Mouse (Mus musculus): Measurements from ENCODE around the gene Hivep3. TPM values are rescaled to one million over a fixed set of nuclear protein-coding genes. Genes with fewer than 3 reads are reported as not detected.

The Hivep3 gene
- polyA plus RNA-seq, 1 experiment from 2014 or later, result 17.1 TPM

DNA sequence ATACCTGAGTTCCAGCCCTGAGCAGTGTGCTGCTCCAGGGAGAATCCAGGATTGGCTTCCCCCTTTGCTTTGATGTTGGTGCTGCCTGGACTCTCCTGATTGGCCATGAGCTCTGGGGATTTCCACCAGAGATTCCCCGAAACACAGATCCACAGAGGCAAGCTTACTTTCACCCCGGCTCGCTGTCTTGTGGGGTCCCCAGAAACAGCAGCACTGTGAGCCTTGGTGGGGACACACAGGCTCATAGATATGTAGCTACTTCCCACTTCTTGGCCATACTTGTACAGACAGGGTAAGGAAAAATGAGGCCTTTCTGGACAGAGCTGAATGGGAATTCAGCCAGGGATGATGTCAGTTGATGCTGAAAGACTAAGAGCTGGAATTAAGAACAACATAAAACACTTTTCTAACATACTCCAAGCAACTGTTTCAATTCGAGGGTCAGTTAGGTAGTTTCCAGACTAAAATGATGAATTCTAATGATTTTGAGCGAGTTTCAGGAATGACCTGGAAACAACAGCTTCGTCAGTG lies 17.2 kb downstream of the Hivep3 start:
- DNase-seq, result no peak
- Histone ChIP-seq H3K4me2 (ENCODE audit: low read length) (no peak overlapping the region), H3K36me3 (ENCODE audit: control insufficient read depth, insufficient read depth, low read length) (no peaks in the 10 kb centered on the region), H3K4me1 (ENCODE audit: control insufficient read depth, insufficient read depth, low read length) (no peaks in the 10 kb centered on the region), H3K9me3 (ENCODE audit: control insufficient read depth, low read length) (0 out of 2 replicates have a peak, but pooled peaks cover 4% of the 10 kb centered on the region), H3K27ac (replicated peaks; ENCODE audit: low read depth, low read length) (no peak overlapping the region), H3K4me3 (replicated peaks; ENCODE audit: low read depth, low read length) (no peak overlapping the region), H3K9ac (replicated peaks; ENCODE audit: low read length) (no peak overlapping the region), H3K27me3 (ENCODE audit: control insufficient read depth, insufficient read depth, low read length) (no peaks in the 10 kb centered on the region)
- WGBS, result 84% methylated on average over 6 of the region's 6 CpGs
- no peak for ATAC-seq (ENCODE audit: low FRiP score, low TSS enrichment)

DNA sequence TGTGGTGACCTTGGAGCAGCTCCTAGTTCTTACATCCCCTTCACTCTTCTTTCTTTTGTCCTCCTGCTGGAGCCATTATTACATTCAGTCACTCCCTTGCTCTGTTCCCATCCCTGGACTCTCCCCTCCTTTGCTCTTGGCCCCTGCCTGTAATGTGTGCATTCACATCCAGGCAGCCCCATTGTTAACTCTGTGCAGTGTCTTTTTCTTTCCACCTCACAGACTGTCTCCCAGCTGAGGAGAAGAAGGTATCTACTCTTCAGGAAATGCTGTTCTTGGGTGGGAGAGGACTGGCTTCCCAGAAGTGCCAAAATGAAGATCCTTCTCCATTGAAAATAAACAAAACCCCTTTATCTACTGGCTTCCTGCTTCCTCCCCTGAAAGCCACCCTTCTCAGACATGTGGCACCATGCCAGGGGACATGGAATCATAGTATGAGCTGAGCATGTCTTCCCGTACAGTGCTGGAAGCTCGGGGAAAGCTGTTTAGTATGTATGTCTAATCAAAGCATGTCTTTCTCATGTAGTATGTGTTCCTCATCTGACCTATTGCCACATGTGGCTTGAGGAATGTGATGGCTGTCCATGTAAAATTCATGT lies 17.9 kb downstream of the Hivep3 start:
- ATAC-seq (ENCODE audit: low FRiP score, low TSS enrichment) (no peak), DNase-seq (no peak)
- Histone ChIP-seq H3K4me2 (ENCODE audit: low read length) (no peak overlapping the region), H3K9me3 (ENCODE audit: control insufficient read depth, low read length) (0 out of 2 replicates have a peak, but pooled peaks cover 8% of the 10 kb centered on the region), H3K36me3 (ENCODE audit: control insufficient read depth, insufficient read depth, low read length) (no peaks in the 10 kb centered on the region), H3K4me1 (ENCODE audit: control insufficient read depth, insufficient read depth, low read length) (no peaks in the 10 kb centered on the region), H3K27me3 (ENCODE audit: control insufficient read depth, insufficient read depth, low read length) (no peaks in the 10 kb centered on the region), H3K4me3 (replicated peaks; ENCODE audit: low read depth, low read length) (no peak overlapping the region), H3K27ac (replicated peaks; ENCODE audit: low read depth, low read length) (no peak overlapping the region), H3K9ac (replicated peaks; ENCODE audit: low read length) (no peak overlapping the region)
- 69% methylated on average over 2 of the region's 2 CpGs for WGBS

DNA sequence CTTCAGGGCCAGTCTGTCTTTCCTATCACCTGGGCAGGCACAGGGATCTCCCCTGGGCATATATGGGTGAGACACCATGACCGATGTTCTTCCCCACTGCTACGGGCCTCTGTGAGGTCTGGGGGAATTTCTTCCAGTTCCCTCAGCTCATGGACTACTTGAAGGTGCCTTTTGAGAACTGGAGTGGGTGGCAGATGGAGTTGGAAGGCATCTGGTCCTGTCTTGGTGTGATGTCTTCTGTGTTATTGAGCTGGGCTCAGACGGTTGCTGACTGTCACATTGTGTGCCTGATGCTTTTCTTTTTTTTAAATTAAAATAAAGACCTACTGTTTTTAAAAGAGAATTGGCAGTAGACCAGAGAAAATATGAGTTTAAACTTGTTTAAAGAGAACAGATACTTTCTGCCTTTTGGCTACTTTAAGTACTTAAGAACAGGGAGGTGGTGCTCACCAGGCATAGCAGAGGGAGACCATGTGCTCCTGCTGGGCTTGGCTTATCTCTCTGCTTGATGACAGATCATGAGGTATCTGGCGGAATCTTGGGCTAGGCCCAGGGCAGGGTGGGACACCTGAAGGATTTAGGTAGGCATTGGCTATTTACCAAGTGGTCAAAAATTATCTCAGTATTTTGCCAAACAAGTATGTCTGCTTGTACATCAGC lies 26.1 kb downstream of the Hivep3 start:
- DNase-seq (no peak), ATAC-seq (ENCODE audit: low FRiP score, low TSS enrichment) (no peak)
- WGBS, result 90% methylated on average over 4 of the region's 4 CpGs
- Histone ChIP-seq H3K4me1 (ENCODE audit: control insufficient read depth, insufficient read depth, low read length) (no peaks in the 10 kb centered on the region), H3K27me3 (ENCODE audit: control insufficient read depth, insufficient read depth, low read length) (no peaks in the 10 kb centered on the region), H3K27ac (replicated peaks; ENCODE audit: low read depth, low read length) (no peak overlapping the region), H3K9ac (replicated peaks; ENCODE audit: low read length) (no peak overlapping the region), H3K9me3 (ENCODE audit: control insufficient read depth, low read length) (0 out of 2 replicates have a peak, but pooled peaks cover 5% of the 10 kb centered on the region), H3K36me3 (ENCODE audit: control insufficient read depth, insufficient read depth, low read length) (no peaks in the 10 kb centered on the region), H3K4me3 (replicated peaks; ENCODE audit: low read depth, low read length) (no peak overlapping the region), H3K4me2 (ENCODE audit: low read length) (no peak overlapping the region)

DNA sequence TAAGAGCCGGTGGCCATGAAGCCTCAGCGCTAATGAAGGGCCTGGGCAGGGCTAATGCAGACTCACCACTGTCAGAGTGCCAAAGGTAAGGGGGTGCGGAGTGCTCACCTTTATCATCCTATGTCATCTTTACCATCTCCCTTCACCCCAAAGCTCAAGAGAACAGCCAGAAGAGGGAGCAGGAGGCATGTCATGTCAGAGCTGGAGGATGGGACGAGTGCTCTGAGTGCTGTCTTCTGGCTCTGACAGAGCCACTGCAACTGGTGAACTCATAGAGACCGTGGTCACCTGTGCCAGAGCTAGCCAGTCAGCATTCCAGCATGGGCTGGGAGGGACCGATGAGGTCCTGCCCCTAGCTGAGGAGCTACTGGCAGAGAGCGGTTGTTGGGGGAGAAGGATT lies 27.2 kb downstream of the Hivep3 start:
- Histone ChIP-seq H3K4me2 (ENCODE audit: low read length) (no peak overlapping the region), H3K27me3 (ENCODE audit: control insufficient read depth, insufficient read depth, low read length) (no peaks in the 10 kb centered on the region), H3K36me3 (ENCODE audit: control insufficient read depth, insufficient read depth, low read length) (no peaks in the 10 kb centered on the region), H3K4me1 (ENCODE audit: control insufficient read depth, insufficient read depth, low read length) (no peaks in the 10 kb centered on the region), H3K4me3 (replicated peaks; ENCODE audit: low read depth, low read length) (no peak overlapping the region), H3K9me3 (ENCODE audit: control insufficient read depth, low read length) (0 out of 2 replicates have a peak, but pooled peaks cover 5% of the 10 kb centered on the region), H3K27ac (replicated peaks; ENCODE audit: low read depth, low read length) (no peak overlapping the region), H3K9ac (replicated peaks; ENCODE audit: low read length) (no peak overlapping the region)
- DNase-seq (no peak), ATAC-seq (ENCODE audit: low FRiP score, low TSS enrichment) (no peak)
- WGBS, result 84% methylated on average over 7 of the region's 7 CpGs

DNA sequence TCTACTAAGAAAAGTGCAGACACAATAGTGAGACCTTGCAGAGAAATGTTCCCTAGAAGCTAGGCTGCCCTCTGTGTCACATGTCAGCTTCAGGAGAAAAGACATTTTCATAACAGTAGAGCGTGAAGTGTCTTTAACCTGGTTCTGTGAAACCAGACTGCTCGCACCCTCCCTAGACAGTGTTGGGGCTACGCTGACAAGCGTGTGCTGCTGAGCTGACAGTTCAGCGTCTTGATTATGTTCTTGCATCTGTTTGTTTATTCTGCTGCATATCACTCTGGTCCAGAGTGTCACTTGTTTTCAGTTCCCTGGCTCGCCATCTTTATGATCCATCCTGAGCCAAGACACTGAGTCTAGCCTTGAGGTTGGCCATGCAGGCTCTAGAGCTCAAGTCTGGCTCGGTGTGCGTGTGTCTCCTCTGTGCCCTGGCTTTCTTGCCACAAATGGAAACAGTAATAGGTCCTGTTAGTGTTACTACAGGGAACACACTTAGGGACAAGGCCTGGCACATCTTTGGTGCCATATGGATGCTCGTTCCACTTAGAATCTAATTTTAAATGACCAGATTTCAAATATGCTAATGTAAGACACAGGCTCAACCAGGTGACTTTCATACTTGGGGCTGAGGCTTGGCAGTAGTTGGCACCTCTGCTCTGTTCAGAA lies 28.0 kb downstream of the Hivep3 start:
- WGBS, result 69% methylated on average over 9 of the region's 9 CpGs
- no peak for DNase-seq
- no peaks in the 10 kb centered on the region for H3K27me3 ChIP-seq (ENCODE audit: control insufficient read depth, insufficient read depth, low read length)
- no peaks in the 10 kb centered on the region for H3K4me1 ChIP-seq (ENCODE audit: control insufficient read depth, insufficient read depth, low read length)
- H3K36me3 ChIP-seq (ENCODE audit: control insufficient read depth, insufficient read depth, low read length), result no peaks in the 10 kb centered on the region
- H3K9me3 ChIP-seq (ENCODE audit: control insufficient read depth, low read length), result no peaks in the 10 kb centered on the region
- no peak overlapping the region for H3K9ac ChIP-seq (replicated peaks; ENCODE audit: low read length)
- H3K4me3 ChIP-seq (replicated peaks; ENCODE audit: low read depth, low read length), result no peak overlapping the region
- H3K4me2 ChIP-seq (ENCODE audit: low read length), result no peak overlapping the region
- H3K27ac ChIP-seq (replicated peaks; ENCODE audit: low read depth, low read length), result no peak overlapping the region
- ATAC-seq (ENCODE audit: low FRiP score, low TSS enrichment), result no peak

DNA sequence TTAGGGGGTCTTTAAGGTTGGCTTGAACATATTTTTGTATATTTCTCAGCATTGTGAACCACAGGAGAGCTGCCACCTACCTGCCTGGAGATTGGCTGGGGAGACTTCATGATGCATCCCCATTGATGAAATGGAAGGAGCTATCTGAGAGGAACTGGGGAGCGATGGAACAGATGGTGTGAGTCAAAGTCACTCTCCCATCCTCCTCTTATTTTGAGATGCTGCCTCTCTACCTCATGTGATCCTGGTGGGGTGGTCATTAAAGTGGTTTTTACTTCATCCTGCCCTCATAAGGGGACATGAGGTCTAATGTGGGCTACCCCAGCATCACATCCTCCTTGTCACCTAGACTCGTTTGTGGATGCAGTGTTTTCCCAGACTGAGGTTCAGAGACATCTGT lies 28.6 kb downstream of the Hivep3 start:
- no peak for DNase-seq
- WGBS, result 90% methylated on average over 2 of the region's 2 CpGs
- no peaks in the 10 kb centered on the region for H3K36me3 ChIP-seq (ENCODE audit: control insufficient read depth, insufficient read depth, low read length)
- H3K4me1 ChIP-seq (ENCODE audit: control insufficient read depth, insufficient read depth, low read length), result no peaks in the 10 kb centered on the region
- no peaks in the 10 kb centered on the region for H3K27me3 ChIP-seq (ENCODE audit: control insufficient read depth, insufficient read depth, low read length)
- ATAC-seq (ENCODE audit: low FRiP score, low TSS enrichment), result no peak
- H3K4me2 ChIP-seq (ENCODE audit: low read length), result no peak overlapping the region
- no peak overlapping the region for H3K9ac ChIP-seq (replicated peaks; ENCODE audit: low read length)
- H3K27ac ChIP-seq (replicated peaks; ENCODE audit: low read depth, low read length), result no peak overlapping the region
- no peak overlapping the region for H3K4me3 ChIP-seq (replicated peaks; ENCODE audit: low read depth, low read length)
- H3K9me3 ChIP-seq (ENCODE audit: control insufficient read depth, low read length), result no peaks in the 10 kb centered on the region

DNA sequence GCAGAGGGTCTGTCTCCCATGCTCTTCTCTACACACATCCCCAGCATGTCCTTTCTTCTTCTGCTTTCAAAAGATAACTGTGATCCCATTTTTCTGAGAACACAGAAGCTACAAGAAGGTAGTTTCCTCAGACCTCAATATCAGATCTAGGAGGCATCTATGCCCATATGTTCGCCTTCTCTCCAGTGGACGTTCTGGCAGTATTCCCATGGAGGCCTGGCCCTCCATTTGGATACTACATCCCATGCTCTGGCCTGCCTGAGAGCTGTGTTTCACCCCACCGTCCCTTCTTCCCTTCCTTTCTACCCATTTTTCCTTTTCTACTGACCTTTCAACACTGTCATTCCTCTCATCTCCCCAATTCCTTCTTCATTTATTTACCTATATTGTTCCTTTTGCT lies 34.5 kb downstream of the Hivep3 start:
- H3K4me1 ChIP-seq (ENCODE audit: control insufficient read depth, insufficient read depth, low read length), result no peaks in the 10 kb centered on the region
- no peak overlapping the region for H3K27ac ChIP-seq (replicated peaks; ENCODE audit: low read depth, low read length)

DNA sequence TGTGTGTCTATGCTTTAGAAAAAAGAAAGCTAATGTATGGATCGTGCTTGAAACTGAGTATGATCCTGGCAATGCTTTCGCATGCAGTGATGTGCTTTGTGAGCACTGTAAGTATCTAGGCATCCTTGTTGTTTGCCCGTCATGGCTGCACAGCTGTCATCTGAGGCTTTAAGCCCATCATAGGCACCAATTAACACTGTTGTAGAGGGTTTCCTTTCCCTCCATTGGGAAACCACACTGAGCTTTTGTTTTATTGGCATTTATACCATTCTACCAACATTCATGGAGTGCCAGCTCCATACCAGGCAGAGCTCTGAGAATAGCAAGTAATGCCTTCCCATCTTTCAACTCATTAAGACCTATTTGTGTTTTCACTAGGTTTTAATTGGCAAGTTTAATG lies 42.3 kb downstream of the Hivep3 start:
- no peak for ATAC-seq (ENCODE audit: low FRiP score, low TSS enrichment)

More for the DNA sequence above, 34.5 kb downstream of the Hivep3 start:
- Histone ChIP-seq H3K9ac (replicated peaks; ENCODE audit: low read length) (no peak overlapping the region), H3K4me3 (replicated peaks; ENCODE audit: low read depth, low read length) (no peak overlapping the region), H3K36me3 (ENCODE audit: control insufficient read depth, insufficient read depth, low read length) (no peaks in the 10 kb centered on the region), H3K27me3 (ENCODE audit: control insufficient read depth, insufficient read depth, low read length) (no peaks in the 10 kb centered on the region), H3K9me3 (ENCODE audit: control insufficient read depth, low read length) (no peaks in the 10 kb centered on the region), H3K4me2 (ENCODE audit: low read length) (no peak overlapping the region)
- ATAC-seq (ENCODE audit: low FRiP score, low TSS enrichment), result no peak
- no peak for DNase-seq
- 89% methylated on average over 3 of the region's 3 CpGs for WGBS

More for the DNA sequence above, 42.3 kb downstream of the Hivep3 start:
- H3K4me2 ChIP-seq (ENCODE audit: low read length), result no peak overlapping the region
- no peaks in the 10 kb centered on the region for H3K27me3 ChIP-seq (ENCODE audit: control insufficient read depth, insufficient read depth, low read length)
- no peak overlapping the region for H3K9ac ChIP-seq (replicated peaks; ENCODE audit: low read length)
- H3K9me3 ChIP-seq (ENCODE audit: control insufficient read depth, low read length), result no peaks in the 10 kb centered on the region
- no peaks in the 10 kb centered on the region for H3K4me1 ChIP-seq (ENCODE audit: control insufficient read depth, insufficient read depth, low read length)
- 89% methylated on average over 3 of the region's 3 CpGs for WGBS
- H3K27ac ChIP-seq (replicated peaks; ENCODE audit: low read depth, low read length), result no peak overlapping the region
- no peaks in the 10 kb centered on the region for H3K36me3 ChIP-seq (ENCODE audit: control insufficient read depth, insufficient read depth, low read length)
- no peak for DNase-seq
- H3K4me3 ChIP-seq (replicated peaks; ENCODE audit: low read depth, low read length), result no peak overlapping the region

Data from midbrain, embryonic 14.5 days (tissue).